Mouse (Mus musculus): ENCODE measurements around the gene Bbs5.
"Not testable (repeated sequence)": the region's sequence is repeated elsewhere in the genome, so short reads cannot be mapped to it uniquely, and the experiment has no call there.

Gene Bbs5

DNA sequence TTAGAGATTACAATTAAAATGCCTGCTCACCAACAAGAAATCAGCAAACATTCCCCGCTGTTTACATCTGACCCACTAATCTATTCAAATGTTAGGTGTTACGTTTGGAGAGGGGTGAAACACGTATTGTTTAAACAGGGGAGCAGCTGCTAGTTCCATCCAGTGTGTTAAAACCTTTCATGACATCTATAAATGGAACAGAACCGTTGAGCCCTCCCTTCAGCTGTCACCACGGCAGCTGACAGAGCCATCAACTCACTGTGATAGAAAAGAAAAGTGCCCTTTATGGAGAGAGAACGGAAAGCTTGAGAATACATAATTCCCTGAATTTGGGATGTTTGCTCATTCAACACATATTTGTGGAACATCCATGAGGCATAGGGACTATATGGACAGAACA is 21.4 kb downstream of the Bbs5 start:
- CTCF ChIA-PET: no interaction called here

DNA sequence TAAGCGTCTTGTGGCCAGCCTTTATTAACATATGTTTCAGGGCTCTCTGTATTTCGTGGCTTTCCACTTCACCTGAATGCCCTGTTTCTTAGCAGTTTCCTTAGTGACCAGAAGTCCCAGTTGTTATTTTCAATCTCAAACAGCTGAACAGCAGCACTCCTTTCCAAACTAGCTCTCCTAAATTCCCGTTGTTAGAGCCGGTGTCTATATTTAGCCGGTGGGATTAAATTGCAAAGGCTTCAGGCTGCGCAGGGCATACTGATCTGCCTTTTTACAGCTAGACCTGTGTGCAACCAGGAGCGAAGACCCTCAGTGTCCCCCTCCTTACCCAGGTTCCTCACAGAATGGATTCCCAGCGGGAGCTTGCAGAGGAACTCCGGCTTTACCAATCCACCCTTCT is 22.9 kb downstream of the Bbs5 start, which contains the start of gene Klhl41:
Gene Klhl41 (plus strand): TSS at position 268 of the 400 bp plus-strand sequence.
- CTCF ChIA-PET: no interaction called here

- CTCF ChIA-PET: no interaction called here
These were observed 26.8 kb downstream of the Bbs5 start for GRCm38 (mm10) chr2:69673723-69674122.

DNA sequence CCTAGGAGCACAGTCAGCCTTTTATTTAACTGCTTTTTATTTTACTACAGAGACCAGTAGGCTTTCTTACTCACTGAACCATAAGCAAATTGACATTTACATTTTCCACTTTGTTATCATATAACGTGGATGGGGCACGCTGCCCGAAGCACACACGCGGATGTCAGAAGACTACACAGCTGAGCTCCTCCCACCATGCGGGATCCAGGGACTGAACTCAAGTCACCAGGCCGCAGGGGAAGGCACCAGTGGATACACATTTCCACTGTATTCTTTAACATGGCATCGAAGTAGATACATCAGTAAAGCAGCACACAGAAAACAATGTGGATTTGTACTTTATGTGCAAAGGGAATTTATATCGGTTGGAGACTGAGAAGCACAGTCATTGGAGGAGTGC is 28.3 kb downstream of the Bbs5 start:
- CTCF ChIA-PET: no interaction called here

DNA sequence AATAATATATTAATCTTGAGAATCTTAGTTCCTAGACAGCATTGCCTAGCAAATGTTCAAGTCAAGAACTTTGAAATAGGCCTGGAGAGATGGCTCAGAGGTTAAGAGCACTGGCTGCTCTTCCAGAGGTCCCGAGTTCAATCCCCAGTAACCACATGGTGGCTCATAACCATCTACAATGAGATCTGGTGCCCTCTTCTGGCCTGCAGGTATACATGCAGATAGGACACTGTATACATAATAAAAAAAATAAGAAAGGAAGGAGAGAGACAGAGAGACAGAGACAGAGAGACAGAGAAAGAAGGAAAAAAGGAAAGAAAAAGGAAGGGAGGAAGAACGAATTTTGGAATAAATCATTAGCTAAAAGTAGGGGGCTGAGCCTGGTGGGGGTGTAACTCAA is 29.7 kb downstream of the Bbs5 start:
- CTCF ChIA-PET: no interaction called here

DNA sequence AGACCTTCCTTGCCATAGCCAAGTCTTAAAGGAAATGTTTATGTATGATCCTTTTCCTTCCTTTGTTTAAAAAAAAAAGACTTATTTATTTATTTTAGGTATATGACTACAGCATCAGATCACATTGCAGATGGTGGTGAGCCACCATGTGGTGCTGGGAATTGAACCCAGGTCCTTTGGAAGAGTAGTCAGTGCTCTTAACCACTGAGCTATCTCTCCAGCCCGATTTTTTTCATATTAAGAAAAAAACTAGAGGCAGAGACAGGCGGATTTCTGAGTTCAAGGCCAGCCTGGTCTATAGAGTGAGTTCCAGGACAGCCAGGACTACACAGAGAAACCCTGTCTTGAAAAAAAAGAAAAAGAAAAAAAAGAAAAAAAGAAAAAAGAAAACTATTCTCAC is 30.2 kb downstream of the Bbs5 start:
- CTCF ChIA-PET: not testable (repeated sequence)

DNA sequence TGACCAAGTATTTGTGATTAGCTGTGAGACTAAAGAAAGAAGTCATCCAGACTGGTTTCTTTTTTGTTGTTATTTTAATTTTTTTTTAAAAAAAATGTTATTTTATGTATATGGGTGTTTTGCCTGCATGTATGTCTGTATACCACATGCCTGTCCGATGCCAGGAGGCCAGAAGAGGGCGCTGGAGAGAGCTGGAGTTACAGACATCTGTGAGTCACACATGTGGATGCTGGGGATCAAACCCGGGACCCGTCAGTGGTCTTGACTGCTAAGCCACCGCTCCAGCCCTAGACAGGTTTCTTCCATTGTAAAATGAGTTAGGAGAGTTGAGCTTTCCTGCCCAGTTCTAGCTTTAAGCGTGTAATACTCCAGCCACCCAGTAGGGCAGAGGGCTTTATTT is 33.0 kb downstream of the Bbs5 start:
- CTCF ChIA-PET: no interaction called here

DNA sequence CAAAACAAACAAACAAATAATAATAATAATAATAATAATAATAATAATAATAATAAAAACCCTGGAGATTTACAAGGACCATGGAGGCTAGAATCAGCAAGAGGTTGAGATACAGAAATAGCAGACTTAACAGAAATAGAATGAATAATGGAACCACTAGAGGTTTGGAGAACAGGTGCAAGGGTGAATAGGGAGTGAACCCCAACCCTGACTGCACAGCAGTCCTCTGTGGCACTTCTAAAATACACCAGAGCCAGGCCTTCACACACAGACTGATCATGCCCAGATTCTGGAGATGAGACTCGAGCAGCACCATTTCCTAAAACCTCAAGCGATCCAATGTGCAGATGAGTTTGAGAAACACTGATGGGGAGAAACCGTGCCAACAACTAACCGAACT is 35.0 kb downstream of the Bbs5 start:
- CTCF ChIA-PET: no interaction called here

DNA sequence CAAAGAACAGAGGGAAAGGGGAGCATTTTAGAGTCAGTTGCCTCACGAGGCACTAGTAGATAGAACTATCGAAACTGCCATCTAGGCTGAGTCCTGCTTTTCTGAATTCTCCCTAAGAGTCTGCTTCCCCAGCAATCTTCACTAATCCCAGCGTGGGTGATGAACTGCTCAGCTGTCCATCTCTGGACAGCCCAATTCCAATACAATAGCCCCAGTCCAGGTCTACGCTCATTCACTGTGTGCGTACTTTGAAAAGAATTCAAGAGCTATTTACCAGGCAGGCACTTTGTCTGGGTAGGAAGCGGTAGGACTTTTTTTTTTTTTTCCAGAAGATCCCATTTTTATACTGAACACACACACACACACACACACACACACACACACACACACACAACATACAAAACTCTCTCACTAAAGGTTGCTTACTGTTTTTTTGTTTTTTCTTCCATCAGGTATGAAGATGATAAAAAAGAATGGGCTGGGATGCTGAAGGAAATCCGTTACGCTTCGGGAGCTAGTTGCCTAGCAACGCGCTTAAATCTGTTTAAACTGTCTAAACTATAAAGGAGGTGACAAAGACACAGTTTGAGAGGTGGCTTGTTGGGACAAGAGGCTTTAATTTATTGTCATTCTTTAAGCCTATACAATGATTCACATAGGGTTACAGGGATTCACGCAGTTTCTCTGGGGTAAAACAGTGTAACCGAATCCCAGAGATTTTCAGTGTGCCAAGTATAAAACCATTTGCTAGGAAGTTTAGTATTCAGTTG is 36.2 kb downstream of the Bbs5 start:
- CTCF ChIA-PET: no interaction called here

DNA sequence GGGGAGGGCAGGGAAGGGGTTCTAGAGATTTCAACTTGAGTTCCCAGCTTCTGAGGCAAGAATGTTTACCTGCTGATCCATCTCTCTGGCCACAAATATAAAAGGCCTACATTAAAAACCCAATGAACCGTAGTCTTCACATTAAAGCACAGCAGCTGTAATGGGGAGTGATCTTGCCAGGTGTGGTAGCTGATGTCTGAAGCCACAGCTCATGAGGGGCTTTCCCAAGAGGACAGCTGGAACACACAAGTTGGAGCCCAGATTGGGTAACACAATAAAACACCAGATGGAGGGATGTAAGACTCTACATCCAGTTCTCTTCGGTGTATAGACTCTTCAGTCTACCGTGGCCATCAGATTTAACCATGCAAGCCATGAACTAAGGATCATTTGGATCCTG is 37.5 kb downstream of the Bbs5 start:
- CTCF ChIA-PET: no interaction called here

DNA sequence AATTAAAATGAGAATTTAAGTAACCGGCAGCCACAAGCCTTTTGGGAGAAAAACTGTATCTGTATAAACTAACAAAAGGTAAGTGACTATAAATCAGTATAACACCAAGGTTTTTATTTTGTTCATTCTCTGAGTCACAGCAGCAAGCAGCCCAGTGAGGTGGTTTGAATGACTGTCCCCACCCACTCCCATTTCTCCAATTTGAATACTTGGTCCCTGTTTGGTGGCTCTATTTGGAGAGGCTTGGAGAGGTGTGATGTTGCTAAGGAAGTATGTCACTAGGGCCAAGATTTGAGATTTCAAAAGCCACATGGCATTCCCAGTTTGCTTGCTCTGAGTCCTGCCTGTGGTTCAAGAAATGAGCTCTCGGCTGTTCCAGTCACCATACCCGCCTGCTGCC is 43.2 kb downstream of the Bbs5 start:
- CTCF ChIA-PET: no interaction called here

GRCm38 (mm10) chr2:69690843-69691242 is 43.9 kb downstream of the Bbs5 start:
- CTCF ChIA-PET: no interaction called here

DNA sequence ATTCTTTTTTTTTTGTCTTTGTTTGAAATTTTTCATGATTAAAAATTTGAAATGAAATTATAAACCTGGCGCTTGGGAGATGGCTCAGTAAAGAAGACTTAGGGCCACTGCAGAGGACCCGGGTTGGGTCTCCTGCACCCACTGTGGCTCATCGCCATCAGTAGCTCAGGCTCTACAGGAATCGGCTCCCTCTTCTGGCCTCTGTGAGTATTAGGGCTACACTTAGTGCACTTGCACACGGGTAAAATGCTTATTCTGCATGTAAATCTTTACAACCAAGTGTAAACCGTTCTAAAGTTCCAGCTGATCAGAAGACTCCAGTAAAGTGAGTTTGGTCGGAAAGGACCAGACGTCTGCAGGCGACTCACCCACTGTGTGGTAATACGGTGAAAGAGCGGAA is 46.5 kb downstream of the Bbs5 start:
- CTCF ChIA-PET: interaction anchor here (0.7 kb wide), 1 partner anchor 44 kb away, joined by 3 read pairs; no protein-coding TSS in a partner anchor

GRCm38 (mm10) chr2:69700446-69700845 is 53.5 kb downstream of the Bbs5 start:
- CTCF ChIA-PET: no interaction called here

DNA sequence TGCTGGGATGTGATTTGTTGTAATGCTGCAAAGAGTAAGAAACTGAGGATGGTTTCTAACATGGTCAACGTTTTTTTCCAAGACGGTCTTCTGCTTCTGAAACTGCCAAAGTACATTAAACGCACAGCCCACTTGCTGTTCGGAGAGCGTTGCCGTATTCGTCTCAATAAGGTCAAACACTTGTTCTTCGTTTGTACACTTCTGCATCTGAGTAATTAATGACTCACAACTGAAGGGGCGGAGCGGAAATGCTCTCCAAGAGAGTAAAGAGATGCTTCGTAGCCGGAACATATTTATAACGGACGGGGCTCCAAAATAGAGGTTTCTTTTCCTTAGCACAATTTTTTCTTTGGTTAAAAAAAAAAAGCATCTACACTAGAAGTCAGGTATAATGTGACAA is 65.2 kb downstream of the Bbs5 start:
- CTCF ChIA-PET: no interaction called here

GRCm38 (mm10) chr2:69712981-69713625 is 66.1 kb downstream of the Bbs5 start, which contains the start of gene Fastkd1:
Gene Fastkd1, minus strand, starts transcription at chr2:69713516.
- CTCF ChIA-PET: no interaction called here

DNA sequence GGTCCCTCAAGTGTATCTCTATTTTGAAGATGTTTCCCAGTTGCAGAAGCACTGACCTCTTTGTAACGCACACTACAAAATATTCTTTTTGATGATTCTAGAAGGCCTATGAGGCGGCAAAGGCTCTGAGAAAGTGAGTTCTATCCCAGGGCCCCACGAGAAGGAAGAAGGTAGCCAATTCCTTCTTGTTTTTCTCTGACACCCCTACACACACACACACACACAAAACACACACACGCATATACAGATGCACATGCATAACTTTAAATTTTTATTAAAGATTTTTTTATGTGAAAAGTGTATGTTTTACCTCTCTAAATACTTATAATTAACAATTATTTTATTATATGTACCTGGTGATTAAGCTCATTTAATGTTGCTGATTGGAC is 66.6 kb downstream of the Bbs5 start:
- CTCF ChIA-PET: no interaction called here

- CTCF ChIA-PET: no interaction called here
These were observed 67.2 kb downstream of the Bbs5 start for GRCm38 (mm10) chr2:69714126-69714525.

GRCm38 (mm10) chr2:69716483-69716882 is 69.5 kb downstream of the Bbs5 start:
- CTCF ChIA-PET: no interaction called here
